Mouse (Mus musculus) neural tube, embryonic 11.5 days (tissue): ENCODE measurements at regions not wholly inside any gene's neighbourhood (a gene's known extent, or its start where the extent isn't known, plus 50 kb on each side); places are given as distances from the start of the nearest gene placed in this dataset.
A peak's percentile ranks its signal among the peaks of the same experiment; 100 is the strongest.

ENCODE experiments used
- ATAC-seq: fragments of 200-750 bp; cut with Nextera tagmentation; 2 replicates; pipeline ENCODE4 v1.8.0; 2017; ENCODE audit warnings: moderate number of reproducible peaks, mild to moderate bottlenecking, moderate TSS enrichment, moderate library complexity; ENCODE audit not compliant: insufficient read depth, low FRiP score, low TSS enrichment
- DNase-seq: peaks from one replicate; pipeline ENCODE4 v3.0.0-alpha.2; 2015; ENCODE audit warnings: low spot score
- H3K27ac ChIP-seq: fragments of 300-500 bp; sonication (generic); 2 replicates; pipeline ENCODE4 v1.5.1; 2014; ENCODE audit warnings: low read depth, mild to moderate bottlenecking, low read length
- H3K27me3 ChIP-seq: fragments of 300-500 bp; sonication (generic); 2 replicates; pipeline ENCODE4 v1.6.1; 2014; ENCODE audit warnings: mild to moderate bottlenecking, low read length, mixed read lengths; ENCODE audit not compliant: control insufficient read depth, insufficient read depth
- H3K36me3 ChIP-seq: fragments of 300-500 bp; sonication (generic); 2 replicates; pipeline ENCODE4 v1.6.1; 2014; ENCODE audit warnings: mild to moderate bottlenecking, low read length, moderate library complexity, mixed read lengths; ENCODE audit not compliant: control insufficient read depth, insufficient read depth
- H3K4me1 ChIP-seq: fragments of 300-500 bp; sonication (generic); 2 replicates; pipeline ENCODE4 v1.6.1; 2014; ENCODE audit warnings: low read length, mixed read lengths; ENCODE audit not compliant: control insufficient read depth, insufficient read depth
- H3K4me2 ChIP-seq: fragments of 300-500 bp; sonication (generic); 2 replicates; pipeline ENCODE4 v1.6.1; 2014; ENCODE audit warnings: low read depth, mild to moderate bottlenecking, moderate library complexity
- H3K4me3 ChIP-seq: fragments of 300-500 bp; sonication (generic); 2 replicates; pipeline ENCODE4 v1.5.1; 2014; ENCODE audit warnings: low read depth, low read length
- H3K9ac ChIP-seq: fragments of 300-500 bp; sonication (generic); 2 replicates; pipeline ENCODE4 v1.6.1; 2014; ENCODE audit warnings: mild to moderate bottlenecking, low read length
- H3K9me3 ChIP-seq: fragments of 300-500 bp; sonication (generic); 2 replicates; pipeline ENCODE4 v1.6.1; 2016; ENCODE audit warnings: low read length; ENCODE audit not compliant: control insufficient read depth
- WGBS: fragments of 180-500 bp; shearing (Covaris S2); extraction: QIAGEN DNeasy Blood & Tissue Kit; methylation state at CpG from one replicate; pipeline ENCODE4 v1.1.7; 2014; 5-methylcytosine and 5-hydroxymethylcytosine counted together

- 93% methylated on average over 15 of the region's 15 CpGs for WGBS
- no peak overlapping the region for H3K4me3 ChIP-seq
- no peaks in the 10 kb centered on the region for H3K9me3 ChIP-seq
- H3K36me3 ChIP-seq, result no peaks in the 10 kb centered on the region
- no peak overlapping the region for H3K9ac ChIP-seq
- no peak overlapping the region for H3K4me2 ChIP-seq
- no peaks in the 10 kb centered on the region for H3K27me3 ChIP-seq
- no peak for ATAC-seq
- no peak for DNase-seq
- no peak overlapping the region for H3K27ac ChIP-seq
- no peaks in the 10 kb centered on the region for H3K4me1 ChIP-seq
Measured at GRCm38 (mm10) chr4:142503761-142504160, 264.6 kb upstream of the Kazn start.

- Histone ChIP-seq H3K36me3 (no peaks in the 10 kb centered on the region), H3K27ac (no peak overlapping the region), H3K4me2 (no peak overlapping the region), H3K4me1 (no peaks in the 10 kb centered on the region), H3K9me3 (no peaks in the 10 kb centered on the region), H3K9ac (no peak overlapping the region), H3K27me3 (no peaks in the 10 kb centered on the region), H3K4me3 (no peak overlapping the region)
- ATAC-seq, result no peak
- WGBS, result 76% methylated on average over 8 of the region's 8 CpGs
- no peak for DNase-seq
Measured at GRCm38 (mm10) chr4:142501177-142501576, 262.0 kb upstream of the Kazn start.

- DNase-seq, result no peak
- 80% methylated on average over 7 of the region's 7 CpGs for WGBS
- no peaks in the 10 kb centered on the region for H3K4me1 ChIP-seq
- H3K27ac ChIP-seq, result no peak overlapping the region
- ATAC-seq, result no peak
- no peak overlapping the region for H3K9ac ChIP-seq
- H3K4me3 ChIP-seq, result no peak overlapping the region
- H3K4me2 ChIP-seq, result no peak overlapping the region
- H3K27me3 ChIP-seq, result no peaks in the 10 kb centered on the region
- H3K9me3 ChIP-seq, result no peaks in the 10 kb centered on the region
- no peaks in the 10 kb centered on the region for H3K36me3 ChIP-seq
Measured at GRCm38 (mm10) chr4:142500541-142500940, 261.3 kb upstream of the Kazn start.

- ATAC-seq, result no peak
- Histone ChIP-seq H3K4me2 (no peak overlapping the region), H3K4me1 (no peaks in the 10 kb centered on the region), H3K4me3 (no peak overlapping the region), H3K36me3 (no peaks in the 10 kb centered on the region), H3K9ac (no peak overlapping the region), H3K27ac (no peak overlapping the region), H3K27me3 (no peaks in the 10 kb centered on the region), H3K9me3 (no peaks in the 10 kb centered on the region)
- peak; percentile 30 for DNase-seq
- 46% methylated on average over 12 of the region's 12 CpGs for WGBS
Measured at GRCm38 (mm10) chr4:142496605-142497004, 257.4 kb upstream of the Kazn start.

- H3K9me3 ChIP-seq, result no peaks in the 10 kb centered on the region
- H3K36me3 ChIP-seq, result no peaks in the 10 kb centered on the region
- H3K27me3 ChIP-seq, result no peaks in the 10 kb centered on the region
- ATAC-seq (no peak), DNase-seq (no peak)
- H3K9ac ChIP-seq, result no peak overlapping the region
- 71% methylated on average over 10 of the region's 10 CpGs for WGBS
- H3K27ac ChIP-seq, result no peak overlapping the region
- H3K4me3 ChIP-seq, result no peak overlapping the region
- H3K4me1 ChIP-seq, result no peaks in the 10 kb centered on the region
- no peak overlapping the region for H3K4me2 ChIP-seq
Measured at GRCm38 (mm10) chr4:142492926-142493492, 253.8 kb upstream of the Kazn start.

- Histone ChIP-seq H3K4me1 (no peaks in the 10 kb centered on the region), H3K4me2 (no peak overlapping the region), H3K4me3 (no peak overlapping the region), H3K9ac (no peak overlapping the region), H3K27ac (no peak overlapping the region), H3K27me3 (no peaks in the 10 kb centered on the region), H3K9me3 (no peaks in the 10 kb centered on the region), H3K36me3 (no peaks in the 10 kb centered on the region)
- DNase-seq (no peak), ATAC-seq (no peak)
- WGBS, result 63% methylated on average over 4 of the region's 4 CpGs
Measured at GRCm38 (mm10) chr4:142485784-142486423, 246.7 kb upstream of the Kazn start.

- Histone ChIP-seq H3K27ac (no peak overlapping the region), H3K36me3 (no peaks in the 10 kb centered on the region), H3K4me2 (peak overlapping the region; percentile 3; the same call in 1 of the 2 replicates), H3K9ac (no peak overlapping the region), H3K4me3 (no peak overlapping the region), H3K9me3 (no peaks in the 10 kb centered on the region), H3K4me1 (no peaks in the 10 kb centered on the region), H3K27me3 (no peaks in the 10 kb centered on the region)
- ATAC-seq, result no peak
- no peak for DNase-seq
- 86% methylated on average over 10 of the region's 10 CpGs for WGBS
Measured at GRCm38 (mm10) chr4:142475632-142476031, 236.4 kb upstream of the Kazn start.

GRCm38 (mm10) chr4:142474626-142475025 lies 235.4 kb upstream of the Kazn start:
- no peak overlapping the region for H3K4me3 ChIP-seq
- DNase-seq (no peak), ATAC-seq (no peak)
- no peaks in the 10 kb centered on the region for H3K36me3 ChIP-seq
- no peak overlapping the region for H3K9ac ChIP-seq
- H3K9me3 ChIP-seq, result no peaks in the 10 kb centered on the region
- no peaks in the 10 kb centered on the region for H3K4me1 ChIP-seq
- H3K27ac ChIP-seq, result no peak overlapping the region
- no peaks in the 10 kb centered on the region for H3K27me3 ChIP-seq
- H3K4me2 ChIP-seq, result no peak overlapping the region
- WGBS, result 88% methylated on average over 7 of the region's 7 CpGs

GRCm38 (mm10) chr4:142474018-142474417 lies 234.8 kb upstream of the Kazn start:
- no peak overlapping the region for H3K27ac ChIP-seq
- H3K4me3 ChIP-seq, result no peak overlapping the region
- no peaks in the 10 kb centered on the region for H3K4me1 ChIP-seq
- H3K36me3 ChIP-seq, result no peaks in the 10 kb centered on the region
- DNase-seq (no peak), ATAC-seq (no peak)
- H3K9me3 ChIP-seq, result no peaks in the 10 kb centered on the region
- no peaks in the 10 kb centered on the region for H3K27me3 ChIP-seq
- H3K9ac ChIP-seq, result no peak overlapping the region
- 77% methylated on average over 12 of the region's 12 CpGs for WGBS
- H3K4me2 ChIP-seq, result no peak overlapping the region
